Mouse (Mus musculus) cerebellum, adult 2 months (tissue): ENCODE measurements around the gene Ccl21b. TPM values are rescaled to one million over a fixed set of nuclear protein-coding genes. Genes with fewer than 3 reads are reported as not detected.
"Not testable (repeated sequence)": the region's sequence is repeated elsewhere in the genome, so short reads cannot be mapped to it uniquely, and the experiment has no call there.

ENCODE experiments used
- DNase-seq, 2 experiments: peaks; one replicate each; pipeline ENCODE4 v3.0.0; 2021
- H3K27ac ChIP-seq: fragments of 200-500 bp; 2 replicates; pipeline ENCODE4 v1.5.1; 2012; ENCODE audit warnings: low read length, control low read depth, inconsistent platforms; ENCODE audit not compliant: insufficient read depth
- H3K27me3 ChIP-seq: fragments of 200-500 bp; 2 replicates; pipeline ENCODE4 v1.6.1; 2012; ENCODE audit warnings: inconsistent platforms, mild to moderate bottlenecking, low read length, moderate library complexity; ENCODE audit not compliant: control insufficient read depth, insufficient read depth
- H3K4me1 ChIP-seq: fragments of 200-500 bp; 2 replicates; pipeline ENCODE4 v1.6.1; 2011; ENCODE audit warnings: low read length; ENCODE audit not compliant: control insufficient read depth, insufficient read depth
- H3K4me3 ChIP-seq: fragments of 200-500 bp; replicated peaks from 2 replicates; pipeline ENCODE3; 2011; ENCODE audit warnings: mild to moderate bottlenecking, low read depth, low read length, control low read depth; ENCODE audit not compliant: insufficient read depth
- WGBS: fragments of 180-500 bp; shearing (Covaris S2); methylation state at CpG from one replicate; pipeline ENCODE4 v1.1.7; 2018; 5-methylcytosine and 5-hydroxymethylcytosine counted together
- polyA plus RNA-seq: library from polyadenylated mRNA; depleted of rRNA; stranded (reverse); fragments of >200 nt; gene quantifications from 2 replicates; pipeline ENCODE4 v1.2.3, GENCODE M21; 2012; rRNA removed

Ccl21b gene
- not detected in 2 replicates for polyA plus RNA-seq

DNA sequence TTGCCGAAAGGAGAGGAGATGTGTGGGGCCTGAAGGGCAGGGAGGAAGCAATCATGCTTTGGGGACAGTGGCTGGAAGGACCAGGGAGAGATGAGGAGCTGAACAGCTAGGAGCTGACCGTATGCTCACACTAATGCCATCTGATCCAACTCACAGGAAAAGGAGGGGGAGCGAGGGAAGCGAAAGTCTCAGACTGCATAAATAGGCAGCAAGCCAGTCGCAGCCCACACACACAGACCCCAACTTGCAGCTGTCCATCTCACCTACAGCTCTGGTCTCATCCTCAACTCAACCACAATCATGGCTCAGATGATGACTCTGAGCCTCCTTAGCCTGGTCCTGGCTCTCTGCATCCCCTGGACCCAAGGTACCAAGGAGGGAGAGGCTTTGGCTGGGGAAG is at the start of gene Ccl21b:
Ccl21b (plus strand) TSS at position 301 of the 400 bp plus-strand sequence.
- no CpG with 5 or more reads among the region's 5 CpGs for WGBS
- not testable (repeated sequence) for H3K4me1 ChIP-seq, H3K4me3 ChIP-seq, H3K27me3 ChIP-seq, H3K27ac ChIP-seq, DNase-seq

DNA sequence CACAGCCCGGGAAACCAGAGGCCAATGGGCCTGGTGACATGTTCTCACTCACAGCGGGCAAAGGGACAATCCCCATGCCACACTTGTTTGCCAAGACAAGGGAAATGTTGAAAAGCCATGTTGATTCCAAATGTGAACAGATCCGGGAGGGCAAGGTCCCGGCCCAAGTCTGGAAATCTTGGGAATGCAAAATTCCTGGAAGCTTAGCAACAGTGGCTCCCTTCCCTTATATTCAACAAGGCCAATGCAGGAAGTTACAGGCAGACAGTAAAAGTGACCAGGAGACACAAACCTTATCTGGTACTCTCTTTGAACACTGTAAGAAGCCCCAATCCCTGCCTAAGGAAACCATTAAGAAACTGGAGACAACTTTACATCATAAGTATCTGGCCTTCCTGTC is 15.2 kb upstream of the Ccl21b start, which contains the start of gene Gm10600:
Gm10600 (plus strand) TSS at position 301 of the 400 bp plus-strand sequence.
- H3K4me3 ChIP-seq, H3K27ac ChIP-seq, DNase-seq, H3K4me1 ChIP-seq, H3K27me3 ChIP-seq: not testable (repeated sequence)
- no CpG with 5 or more reads among the region's 4 CpGs for WGBS

DNA sequence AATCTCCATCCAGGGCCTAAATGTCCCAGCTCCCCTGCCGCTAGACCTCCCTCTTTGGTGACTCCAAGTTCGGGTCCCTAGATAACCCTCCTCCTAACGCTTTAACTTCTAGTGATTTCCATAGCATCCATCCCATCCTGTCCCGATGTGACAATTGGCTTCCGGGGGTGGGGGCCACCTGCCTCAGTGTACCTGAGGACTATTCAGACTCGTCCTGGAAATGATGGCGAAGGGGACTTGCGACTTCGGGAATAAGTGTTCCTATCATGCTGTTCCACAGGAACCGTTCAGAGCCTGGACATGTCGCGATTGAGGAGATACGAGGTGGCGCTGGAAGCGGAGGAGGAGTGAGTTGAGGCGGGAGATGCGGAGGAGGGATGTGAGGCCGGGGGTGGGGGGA is 38.4 kb downstream of the Ccl21b start, which contains the start of gene Gm21953:
Gm21953 (plus strand) TSS at position 301 of the 400 bp plus-strand sequence.
- not testable (repeated sequence) for H3K4me3 ChIP-seq, DNase-seq, H3K27me3 ChIP-seq, H3K4me1 ChIP-seq, H3K27ac ChIP-seq
- no CpG with 5 or more reads among the region's 18 CpGs for WGBS

Other genes with a start within 250 kb of the Ccl21b start
- 0.87 and 1.0 TPM in 2 replicates for gene Gm21093, start 221.0 kb upstream of the Ccl21b start, polyA plus RNA-seq
- not detected in 2 replicates for gene Gm3893, start 164.6 kb upstream of the Ccl21b start, polyA plus RNA-seq
- 0.17 and 0.38 TPM in 2 replicates for gene Gm13304, start 140.9 kb upstream of the Ccl21b start, polyA plus RNA-seq
- 0.59 and 0.76 TPM in 2 replicates for gene Gm13306, start 102.3 kb upstream of the Ccl21b start, polyA plus RNA-seq
- 0.36 and 0.44 TPM in 2 replicates for gene Gm13305, start 87.2 kb upstream of the Ccl21b start, polyA plus RNA-seq
- gene Gm10600, start 15.1 kb upstream of the Ccl21b start, polyA plus RNA-seq, result not detected in 2 replicates
- not detected in 2 replicates for gene Gm21953, start 38.5 kb downstream of the Ccl21b start, polyA plus RNA-seq
- 0.35 and 0.69 TPM in 2 replicates for gene Fam205a3, start 62.6 kb downstream of the Ccl21b start, polyA plus RNA-seq
- not detected in 2 replicates for gene Gm21586, start 183.6 kb downstream of the Ccl21b start, polyA plus RNA-seq
- gene Gm2163, start 211.0 kb downstream of the Ccl21b start, polyA plus RNA-seq, result 0.48 and 0.64 TPM in 2 replicates